Mouse (Mus musculus) T-helper 2 cell (primary cell): ENCODE results near the gene Smim22.

Experiments used
- in situ Hi-C: fragments of 300-600 bp; cut with MboI, MseI; formaldehyde crosslinking; loops from one replicate; pipeline ENCODE4 v1.15.1; 2025; ENCODE audit warnings: high pct_unique_total_duplicates

Smim22 gene

DNA sequence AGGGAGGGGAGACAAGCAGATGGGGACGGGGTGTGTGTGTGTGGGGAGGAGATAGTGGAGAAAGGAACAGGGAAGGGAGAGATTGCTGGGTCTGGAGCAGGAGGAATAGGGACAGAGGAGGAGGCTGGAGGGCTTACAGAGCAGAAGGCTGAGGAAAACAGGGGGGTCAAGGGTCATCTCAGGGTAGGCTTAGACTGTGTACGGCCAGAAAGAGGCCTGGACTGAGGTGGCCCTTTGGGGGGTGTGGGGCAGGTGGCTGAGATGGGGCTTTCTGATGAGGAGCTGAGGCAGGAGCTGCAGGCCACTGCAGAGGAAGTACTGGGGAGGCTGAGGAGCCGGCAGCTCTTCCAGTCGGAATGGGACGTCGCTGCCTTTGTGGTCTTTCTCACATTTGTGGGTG, 404 bp downstream of the Smim22 start:
- in situ Hi-C loops = no loop called here

DNA sequence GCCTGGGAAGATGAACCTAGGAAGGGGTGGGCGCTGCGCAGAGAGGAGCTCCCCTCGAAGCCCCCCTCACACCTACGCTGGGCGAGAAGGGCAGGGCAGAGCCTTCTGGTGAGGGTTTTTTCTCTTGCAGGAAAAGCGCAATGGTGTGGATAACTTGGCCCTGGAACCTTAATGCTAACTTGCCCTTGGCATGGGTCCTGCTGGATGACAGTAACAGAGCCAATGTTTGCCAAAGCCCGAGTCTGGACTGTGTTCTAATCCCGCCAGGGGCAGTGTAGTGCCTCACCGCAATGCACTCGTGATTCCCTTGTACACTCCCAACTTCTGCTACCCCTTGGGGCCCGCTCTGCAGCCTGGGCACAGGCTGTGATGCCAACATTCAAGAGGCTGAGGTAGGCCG, 988 bp downstream of the Smim22 start:
- in situ Hi-C loops = no loop called here

DNA sequence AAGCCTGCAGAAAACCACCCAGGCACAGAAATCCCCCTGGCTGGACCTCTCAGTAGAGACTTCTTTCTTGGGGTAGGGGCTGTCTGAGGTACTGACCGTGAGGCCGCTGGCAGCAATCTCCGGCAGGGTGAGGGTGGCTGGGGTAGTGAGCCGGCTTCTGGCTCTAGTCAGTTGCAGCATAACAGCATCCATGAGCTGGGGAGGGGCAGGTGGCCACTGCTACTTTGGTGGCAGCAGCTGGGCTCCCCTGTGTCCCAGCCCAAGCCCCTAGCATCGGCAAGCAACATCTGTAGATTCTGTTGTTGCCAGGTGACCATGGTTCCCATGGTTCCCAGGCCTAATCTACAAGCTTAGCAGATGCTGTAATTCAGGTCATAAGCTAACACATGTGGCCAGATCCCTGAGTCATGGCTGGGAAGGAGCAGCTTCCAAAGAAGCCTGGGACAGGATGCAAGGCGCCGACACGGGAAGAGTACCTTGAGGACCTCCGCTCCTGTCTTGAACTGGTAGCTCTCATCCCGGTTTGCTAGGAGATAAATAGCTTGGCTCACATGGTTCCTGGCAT, 3.4 kb downstream of the Smim22 start:
- in situ Hi-C loops = no loop called here

DNA sequence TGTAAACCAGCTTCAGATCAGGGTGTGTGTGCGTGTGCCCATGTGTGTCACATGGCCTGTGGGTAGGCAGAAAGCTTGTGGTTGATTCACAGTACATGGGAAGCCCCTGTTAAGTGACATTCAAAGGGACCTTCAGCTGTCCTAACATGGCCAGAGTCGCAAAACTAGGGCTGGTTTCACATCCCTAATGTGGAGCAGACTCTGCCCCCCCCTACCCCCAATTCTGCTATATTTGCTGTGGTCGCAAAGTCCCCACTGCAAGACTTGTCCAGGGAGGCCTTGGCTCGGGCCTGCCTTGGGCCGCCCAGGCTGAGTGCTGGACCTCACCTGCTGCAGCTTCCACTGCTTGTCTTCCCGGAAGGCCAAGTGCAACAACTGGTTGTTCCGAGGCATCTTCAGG, 4.2 kb downstream of the Smim22 start:
- in situ Hi-C loops = no loop called here

DNA sequence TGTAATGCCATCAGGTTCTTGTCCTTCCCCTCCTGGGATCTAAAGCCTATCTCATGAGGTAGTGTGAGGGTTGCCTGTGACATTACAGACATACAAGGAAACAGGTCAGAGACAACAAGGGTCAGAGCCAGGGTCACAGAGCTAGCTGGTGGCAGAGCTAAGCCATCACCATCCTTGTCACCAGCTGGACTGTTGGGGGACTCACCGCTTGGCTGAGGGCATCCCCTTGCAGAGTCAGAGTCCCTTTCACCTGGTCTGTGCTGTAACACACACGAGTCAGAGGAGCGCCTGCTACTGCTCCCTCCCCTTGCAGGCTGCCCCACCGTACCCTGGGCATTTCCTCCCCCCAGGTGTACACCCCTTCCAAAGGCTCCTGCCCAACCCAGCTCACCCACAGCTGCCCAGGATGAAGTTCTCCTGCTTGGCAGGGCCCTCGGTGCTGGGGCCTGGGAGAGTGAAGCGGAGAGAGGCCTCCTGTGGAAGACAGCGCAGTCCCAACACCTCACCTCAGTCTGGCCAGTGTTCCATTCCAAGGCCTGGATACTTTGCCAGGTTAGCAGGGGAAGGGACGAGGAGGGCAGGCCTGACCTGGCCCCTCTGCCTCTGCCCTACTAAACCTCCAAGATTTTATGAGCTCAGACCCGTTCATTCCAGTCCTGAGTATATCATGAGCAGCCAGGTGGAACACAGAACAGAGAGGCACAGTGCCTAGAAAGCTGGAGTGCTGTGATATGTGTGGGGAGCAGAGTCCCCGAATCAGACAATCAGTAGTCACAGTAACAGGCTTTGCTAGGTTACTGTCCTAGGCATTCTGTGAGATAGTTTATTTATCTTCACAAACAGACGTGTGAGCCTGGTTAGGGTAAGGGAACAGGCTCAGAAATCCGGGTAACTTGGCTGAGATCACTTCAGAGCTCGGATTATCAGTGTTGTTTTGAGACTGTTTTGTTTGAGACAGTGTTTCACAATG, 5.2 kb downstream of the Smim22 start:
- in situ Hi-C loops = no loop called here

DNA sequence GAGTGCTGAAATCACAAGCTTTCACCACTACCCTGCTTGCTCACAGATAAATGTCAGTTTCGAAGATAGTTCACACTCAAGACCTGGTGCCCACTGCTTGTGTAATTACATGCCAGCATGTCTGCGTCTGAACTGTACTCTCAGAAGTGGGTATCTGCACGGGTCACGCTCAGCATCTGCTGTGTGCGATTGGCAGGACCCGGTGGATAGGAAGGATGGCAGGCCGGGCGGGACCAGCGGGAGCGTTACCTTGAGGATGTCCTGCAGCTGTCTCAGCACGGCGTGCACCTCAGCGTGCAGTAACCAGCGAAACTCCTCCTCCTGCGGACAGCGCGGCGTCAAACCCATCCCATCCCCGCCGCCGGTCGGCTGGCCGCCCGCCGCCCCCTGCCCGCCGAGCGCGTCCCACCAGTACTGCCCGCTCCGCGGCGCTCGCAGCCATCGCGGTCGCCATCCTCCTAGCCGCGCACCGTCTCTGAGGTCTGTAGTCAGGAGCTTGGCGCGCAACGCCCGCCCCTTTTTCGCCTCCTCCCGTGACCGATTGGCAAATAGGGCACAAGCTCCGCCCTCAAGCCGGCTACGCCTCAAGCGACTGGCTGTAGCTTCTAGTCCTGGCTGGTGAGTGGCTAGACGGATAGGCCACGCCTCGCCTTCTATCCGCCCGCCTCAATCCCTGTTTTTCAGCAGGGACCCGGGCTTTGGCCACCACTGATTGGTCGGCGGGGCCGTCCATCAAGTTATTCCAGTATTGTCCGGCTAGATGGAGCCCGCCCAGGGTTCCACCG, 6.2 kb downstream of the Smim22 start, which contains the start of gene Rogdi:
Rogdi (minus strand) TSS at position 500 of the 785 bp plus-strand sequence.
- in situ Hi-C loops = no loop called here

DNA sequence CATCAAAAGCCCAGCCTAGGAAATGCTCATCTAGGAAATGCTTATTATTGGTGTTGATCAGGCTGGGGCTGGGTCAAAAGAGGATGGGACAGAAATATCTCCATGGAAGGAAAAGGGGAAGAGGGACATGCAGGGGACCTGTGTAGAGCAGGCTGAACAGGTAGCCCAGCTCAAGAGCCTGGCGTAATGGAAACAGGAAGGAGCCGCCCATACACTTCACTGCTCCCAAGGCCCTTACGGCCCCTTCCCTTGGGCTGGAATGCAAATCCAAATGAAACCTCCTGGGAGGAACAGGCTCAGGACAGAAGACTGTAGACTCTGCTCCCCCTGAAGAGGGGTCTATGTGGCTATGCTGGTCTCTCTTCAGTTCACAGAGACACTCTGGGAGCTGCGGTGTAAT, 7.5 kb downstream of the Smim22 start:
- in situ Hi-C loops = no loop called here

DNA sequence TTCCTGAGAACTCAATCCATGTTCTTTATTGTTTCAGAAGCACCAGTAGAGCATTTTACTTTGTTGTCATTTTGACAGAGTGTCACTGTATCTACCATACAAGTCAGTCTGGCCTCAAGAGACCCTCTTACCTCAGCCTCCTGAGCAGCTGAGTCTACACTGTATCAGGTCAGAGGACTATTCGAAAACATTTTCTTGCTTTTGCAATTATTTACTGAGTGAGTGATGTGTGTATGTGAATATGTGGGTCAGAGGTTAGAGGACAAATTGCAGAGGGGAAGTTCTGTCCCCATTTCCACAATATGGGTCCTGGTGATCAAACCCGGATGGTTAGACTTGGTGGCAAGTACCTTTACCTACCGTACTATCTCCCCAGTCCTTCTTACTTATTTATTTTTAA, 16.9 kb downstream of the Smim22 start:
- in situ Hi-C loops = no loop called here

DNA sequence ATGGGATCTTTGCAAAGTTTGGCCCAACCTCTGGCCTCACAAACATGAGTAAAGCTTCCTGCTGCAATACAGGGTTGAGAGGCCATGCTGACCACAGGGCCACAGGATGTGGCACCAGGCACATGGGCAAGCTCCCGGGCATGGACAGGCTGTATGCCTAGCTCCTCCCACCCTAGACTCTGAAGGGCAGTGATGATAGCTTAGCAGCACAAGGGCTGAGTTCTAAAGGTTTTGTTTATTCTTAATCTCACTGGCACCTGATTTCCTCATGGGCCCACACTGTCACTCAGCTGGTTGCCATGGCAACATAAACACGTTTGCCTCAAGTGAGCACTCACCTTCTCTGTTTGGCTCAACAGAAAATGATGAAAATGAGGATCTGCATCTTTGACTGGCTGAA, 22.8 kb downstream of the Smim22 start:
- in situ Hi-C loops = no loop called here

DNA sequence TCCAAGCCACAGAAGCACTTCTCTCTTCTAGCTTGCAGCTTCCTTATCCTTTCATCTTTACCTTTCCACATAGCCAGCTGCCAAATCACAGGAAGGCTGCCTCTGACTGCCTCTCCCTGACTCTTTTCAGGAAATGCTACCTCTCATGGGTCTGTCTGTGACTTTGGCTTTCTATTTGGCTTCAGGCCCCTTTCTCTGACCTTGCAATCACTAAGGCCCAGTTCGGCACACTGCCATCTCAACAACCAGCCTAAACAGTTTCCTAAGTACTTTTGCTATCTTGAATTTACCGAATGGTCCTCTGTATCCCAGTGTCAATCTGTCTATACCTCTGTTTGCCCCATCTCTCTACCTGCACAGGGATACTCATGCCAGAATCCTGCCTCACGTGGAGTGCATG, 28.5 kb downstream of the Smim22 start:
- in situ Hi-C loops = no loop called here

DNA sequence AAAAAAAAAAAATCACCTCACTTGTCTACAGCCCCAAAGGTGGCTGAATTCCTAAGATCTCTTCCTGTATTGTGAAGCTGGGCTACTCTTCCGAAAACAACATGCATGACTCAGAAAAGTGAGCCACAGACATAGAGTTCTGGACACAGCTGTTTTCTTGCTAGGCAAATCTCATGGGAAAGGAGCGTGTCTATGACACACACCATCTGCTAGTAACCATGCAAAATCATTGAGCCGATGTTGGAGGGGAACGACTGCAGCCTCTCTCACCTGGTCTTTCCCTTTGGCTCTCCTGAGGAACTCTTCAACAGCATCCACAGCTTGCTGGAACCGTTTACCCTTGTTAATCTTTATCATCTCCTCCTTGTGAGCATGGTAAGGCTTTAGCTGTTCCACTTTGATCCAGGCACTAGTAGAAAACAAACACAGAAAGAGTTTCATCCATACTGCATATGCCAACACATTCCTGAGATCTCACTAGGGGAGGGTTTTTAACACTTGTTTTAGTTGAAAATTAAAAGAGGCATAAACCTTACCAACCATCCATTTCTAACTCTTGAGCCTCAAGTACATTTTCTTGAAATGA, 29.7 kb downstream of the Smim22 start:
- in situ Hi-C loops = no loop called here

DNA sequence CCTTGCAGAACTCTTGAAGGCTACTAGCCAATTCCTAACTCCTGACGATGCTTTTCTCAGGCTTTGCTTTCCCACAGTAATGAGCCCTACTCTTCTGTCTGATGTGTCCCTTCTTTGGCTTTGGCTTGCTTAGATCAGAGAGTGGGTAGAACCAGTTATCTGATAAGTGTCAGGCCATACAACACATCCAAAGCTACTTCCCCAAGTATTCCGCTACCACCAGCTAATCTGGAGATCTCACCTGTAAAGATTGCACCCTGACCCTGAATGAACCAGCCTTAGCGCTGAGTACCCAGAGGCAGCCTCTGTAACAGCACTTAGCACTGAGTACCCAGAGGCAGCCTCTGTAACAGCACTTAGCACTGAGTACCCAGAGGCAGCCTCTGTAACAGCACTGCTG, 38.2 kb downstream of the Smim22 start:
- in situ Hi-C loops = no loop called here

DNA sequence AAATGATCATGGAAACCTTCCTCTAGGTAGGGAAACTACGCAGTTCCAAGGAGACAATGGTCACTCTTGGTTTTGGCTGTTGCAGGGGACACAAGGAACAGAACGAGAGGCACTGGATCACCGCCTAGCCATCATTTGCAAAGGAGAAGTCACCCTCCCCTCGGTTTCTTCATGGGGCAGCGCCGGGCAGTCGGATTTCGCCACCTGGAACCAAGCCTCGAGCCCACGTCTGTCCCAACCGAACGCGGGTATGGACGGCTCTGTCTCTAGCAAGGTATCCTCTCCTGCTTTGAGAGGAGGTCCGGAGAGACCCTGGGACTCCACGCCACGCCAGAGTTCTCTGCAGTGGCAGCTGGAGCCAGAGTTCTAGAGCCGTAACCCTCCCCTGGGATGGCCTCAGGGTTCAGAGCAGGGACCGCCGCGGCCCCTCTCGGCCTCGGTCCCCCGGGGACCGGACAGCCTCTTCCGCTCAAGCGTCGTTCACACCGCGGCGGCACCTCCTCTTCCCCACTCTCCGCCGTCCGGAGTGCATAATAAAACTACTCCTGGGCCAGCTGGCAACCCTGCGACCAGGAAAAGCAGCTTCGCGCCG, 42.2 kb downstream of the Smim22 start:
- in situ Hi-C loops = no loop called here

DNA sequence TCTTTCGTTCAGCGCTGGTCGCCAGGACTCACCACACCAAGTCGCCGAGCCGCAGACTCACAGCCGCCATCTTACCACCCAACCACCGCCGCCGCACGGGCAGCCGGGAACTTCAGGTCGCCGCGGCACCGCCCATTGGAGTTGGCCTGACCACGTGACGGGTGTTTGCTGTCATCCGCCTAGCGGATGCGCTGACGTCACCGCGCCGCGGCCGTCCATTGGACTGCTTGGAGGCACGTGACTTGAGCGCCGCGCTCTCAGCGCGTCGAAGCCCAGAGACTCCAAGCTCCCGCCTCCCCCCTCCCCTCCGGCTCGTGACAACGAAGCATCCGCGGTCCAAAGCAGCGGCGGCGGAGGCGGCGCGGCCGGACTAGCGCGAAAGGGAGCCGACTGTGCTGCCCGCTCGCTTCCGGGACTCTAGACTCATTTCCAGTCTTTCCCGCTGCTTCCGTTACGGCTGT, 42.7 kb downstream of the Smim22 start, which contains the start of the genes Glyr1 and Ubn1:
Glyr1 (minus strand) TSS at position 90 of the 461 bp plus-strand sequence.
Ubn1 (plus strand) TSS at position 284 of the 461 bp plus-strand sequence.
- in situ Hi-C loops = no loop called here

DNA sequence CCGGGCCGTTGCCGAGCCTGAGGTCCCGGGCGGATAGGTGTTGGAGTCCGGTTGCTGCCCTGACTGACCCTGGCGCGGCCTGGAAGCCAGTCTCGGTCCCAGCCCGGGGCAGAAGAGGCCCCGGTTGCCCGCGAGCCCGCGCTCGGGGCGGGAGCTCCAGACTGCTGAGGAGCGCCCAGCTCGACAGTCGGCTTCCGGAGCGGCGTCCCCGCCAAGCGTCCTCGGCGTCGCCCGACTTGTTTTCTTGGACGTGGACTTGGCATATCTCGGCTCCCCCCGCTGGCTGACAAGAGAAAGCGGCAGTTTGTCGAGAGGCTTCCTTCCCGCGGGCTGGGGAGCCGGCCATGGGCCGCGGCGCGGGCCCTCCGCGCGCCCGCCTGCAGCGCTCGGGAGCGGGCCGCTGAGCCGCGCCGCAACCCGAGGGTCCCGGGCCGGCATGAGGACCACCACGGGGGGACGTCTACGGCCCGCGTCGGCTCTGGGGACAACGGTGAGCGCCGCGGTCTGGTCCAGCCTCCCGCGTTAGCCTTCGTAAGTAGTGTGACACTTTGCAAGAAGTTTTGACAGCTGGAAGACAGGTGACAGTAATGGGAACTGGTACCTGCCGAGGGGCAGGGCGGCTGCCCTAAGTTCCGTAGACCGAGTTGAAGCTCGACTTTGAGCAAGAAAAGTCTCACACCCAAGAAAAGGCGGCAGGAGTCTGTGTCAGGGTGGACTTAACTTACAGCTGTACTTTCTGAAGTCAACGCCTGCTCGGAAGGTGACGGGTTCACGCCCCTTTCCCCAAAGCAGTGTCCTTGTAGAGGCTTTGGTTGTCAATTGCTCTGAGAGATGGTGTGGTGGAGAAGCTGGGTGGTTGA, 43.4 kb downstream of the Smim22 start:
- in situ Hi-C loops = no loop called here
